Mouse (Mus musculus) kidney, postnatal 36 days (tissue): ENCODE results near the gene Gpr88.
"Not testable (repeated sequence)": the region's sequence is repeated elsewhere in the genome, so short reads cannot be mapped to it uniquely, and the experiment has no call there.

ENCODE experiments used
- DNase-seq, 2 experiments: peaks; one replicate each; pipeline ENCODE4 v3.0.0; 2021 to 2022; ENCODE audit warnings: mixed read lengths in 2 of 2

Gpr88 gene

DNA sequence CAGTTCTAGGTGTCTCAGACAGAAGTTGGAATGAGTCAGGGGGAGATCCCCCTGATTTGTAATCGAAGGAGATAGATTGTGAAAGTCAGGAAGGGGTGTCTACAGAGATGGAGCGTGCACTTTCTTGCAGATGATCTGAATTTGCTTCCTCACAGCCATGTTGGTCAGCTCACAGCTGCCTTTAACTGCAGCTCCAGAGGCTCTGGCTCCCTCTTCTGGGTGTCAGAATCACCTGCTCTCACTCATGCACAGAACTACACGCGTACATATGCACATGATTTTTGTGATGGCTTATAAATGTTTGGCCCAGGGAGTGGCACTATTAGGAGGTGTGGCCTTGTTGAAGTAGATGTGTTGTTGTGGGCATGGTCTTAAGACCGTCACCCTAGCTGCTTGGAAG lies 15.8 kb downstream of the Gpr88 start:
- no peak for DNase-seq

- no peak for DNase-seq
These were observed 16.4 kb downstream of the Gpr88 start for GRCm38 (mm10) chr3:116236856-116237255.

- no peak for DNase-seq
These were observed 19.8 kb downstream of the Gpr88 start for GRCm38 (mm10) chr3:116233515-116233914.

- no peak for DNase-seq
These were observed 20.5 kb downstream of the Gpr88 start for GRCm38 (mm10) chr3:116232763-116233162.

- DNase-seq, result no peak
These were observed 24.0 kb downstream of the Gpr88 start for GRCm38 (mm10) chr3:116229336-116229735.

DNA sequence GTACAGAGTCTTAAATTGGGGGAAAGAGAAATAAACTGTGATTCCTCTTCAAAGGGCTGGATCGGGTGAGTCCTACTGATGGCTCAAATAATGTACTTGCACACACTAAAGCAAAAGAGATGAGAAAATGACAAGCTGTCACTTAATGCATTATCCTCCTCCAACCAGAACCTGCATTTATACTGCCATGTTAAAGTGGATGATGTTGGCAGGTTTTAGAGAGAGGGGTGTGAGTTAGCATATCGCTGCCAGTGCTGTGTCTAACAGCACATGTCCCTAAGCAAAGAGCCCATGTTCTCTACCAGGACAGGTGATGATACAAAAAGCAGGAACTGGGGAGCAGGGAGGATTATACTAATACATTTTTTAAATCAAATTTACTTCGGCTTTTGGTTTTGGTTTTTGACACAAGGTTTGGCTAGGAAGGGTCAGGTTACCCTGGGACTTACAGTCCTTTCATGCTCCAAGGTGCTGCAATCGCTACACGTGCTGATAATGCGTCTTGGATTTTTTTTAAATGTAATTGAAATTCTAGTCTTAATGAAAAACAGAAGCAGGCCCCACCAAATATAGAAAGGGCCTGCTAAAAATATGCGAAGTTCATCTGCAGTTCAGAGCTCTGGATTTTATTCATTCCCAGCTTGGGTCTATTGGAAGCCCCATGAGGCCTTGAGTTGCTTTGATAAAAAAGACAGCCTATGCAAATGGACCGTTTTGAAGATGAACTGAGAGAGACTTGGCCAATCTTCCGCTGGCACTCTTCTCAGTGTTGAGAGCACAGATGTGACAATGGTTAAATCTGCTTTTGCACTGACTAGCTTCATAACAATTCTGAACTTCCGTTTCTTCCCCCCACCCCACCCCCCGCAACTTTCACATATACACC lies 24.7 kb downstream of the Gpr88 start:
- DNase-seq, result no peak

- no peak for DNase-seq
These were observed 25.9 kb downstream of the Gpr88 start for GRCm38 (mm10) chr3:116227383-116227782.

DNA sequence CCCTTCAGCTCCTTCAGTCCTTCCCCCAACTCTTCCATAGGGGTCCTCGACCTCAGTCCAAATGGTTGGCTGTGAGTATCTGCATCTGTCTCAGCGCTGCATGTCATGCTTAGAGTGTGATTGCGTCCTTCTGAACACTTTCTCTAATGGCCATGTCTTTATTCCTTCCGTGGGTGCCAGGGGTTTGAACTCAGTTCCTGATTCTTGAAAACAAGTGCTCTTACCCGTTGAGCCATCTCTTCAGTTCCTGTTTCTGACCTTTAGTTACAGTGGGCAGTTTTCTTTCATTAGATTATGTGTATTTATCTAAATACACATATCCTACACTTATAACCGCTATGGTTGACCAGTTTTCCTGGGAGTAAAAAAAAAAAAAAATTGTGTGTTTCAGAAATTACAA lies 26.4 kb downstream of the Gpr88 start:
- no peak for DNase-seq

DNA sequence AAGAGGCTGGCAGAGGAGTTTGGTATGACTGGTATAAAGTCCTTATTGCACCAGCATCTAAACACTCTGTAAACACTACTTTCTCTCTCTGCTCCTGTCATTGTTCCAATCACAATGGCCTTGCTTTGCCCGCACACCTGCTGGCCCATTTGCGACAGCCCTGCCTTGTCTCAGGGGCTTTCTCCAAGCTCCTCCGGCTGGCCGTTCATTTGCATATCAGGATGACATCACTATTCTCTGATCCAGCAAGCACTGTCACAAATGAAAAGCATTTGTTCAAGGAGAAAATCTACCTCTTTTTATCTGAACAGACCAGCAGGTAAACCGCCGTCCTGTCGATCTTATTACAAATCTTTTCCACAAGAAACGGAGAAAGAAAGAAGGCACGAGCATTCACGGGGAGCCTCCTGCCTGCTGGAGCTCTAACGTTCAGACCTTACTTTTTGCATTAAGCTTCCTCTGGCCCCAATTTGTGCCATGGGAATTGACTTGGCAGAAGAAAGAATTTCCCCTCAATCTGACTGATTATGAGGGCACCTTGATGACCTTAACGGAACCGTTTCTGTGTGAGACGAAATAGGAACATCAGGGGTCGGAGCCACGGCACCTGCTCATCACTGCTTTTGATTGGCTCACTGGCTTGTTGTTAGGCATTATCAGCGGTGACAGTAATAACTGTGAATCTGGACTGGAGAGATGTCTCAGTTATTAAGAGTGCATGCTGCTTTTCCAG lies 30.6 kb downstream of the Gpr88 start:
- DNase-seq, result no peak

GRCm38 (mm10) chr3:116221686-116222010 lies 31.7 kb downstream of the Gpr88 start:
- peak in 1 of 2 experiments; percentile 10 for DNase-seq

GRCm38 (mm10) chr3:116220980-116221685 lies 32.2 kb downstream of the Gpr88 start:
- no peak for DNase-seq

DNA sequence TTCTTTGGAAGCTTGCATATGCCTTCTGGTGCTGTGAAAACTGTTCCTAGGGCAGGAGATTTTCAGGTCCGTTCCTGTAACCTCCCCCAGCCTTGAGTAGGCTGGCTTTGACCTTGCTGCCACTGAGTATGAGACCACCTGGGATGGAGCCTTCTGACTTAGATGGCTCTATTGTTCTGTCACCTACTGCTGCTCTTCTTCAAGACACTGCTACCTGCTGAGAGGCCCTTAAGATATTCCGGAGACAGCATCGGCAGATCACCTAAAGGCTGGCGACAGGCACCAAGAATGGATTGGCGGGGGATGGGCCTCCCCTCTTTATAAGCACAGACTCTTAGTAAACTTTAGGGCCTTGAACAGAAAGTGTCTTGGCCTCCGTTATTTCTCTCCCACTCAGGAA lies 35.9 kb downstream of the Gpr88 start:
- not testable (repeated sequence) for DNase-seq

- DNase-seq, result no peak
These were observed 37.0 kb downstream of the Gpr88 start for GRCm38 (mm10) chr3:116216261-116216660.

- DNase-seq, result no peak
These were observed 41.7 kb downstream of the Gpr88 start for GRCm38 (mm10) chr3:116211639-116212038.

DNA sequence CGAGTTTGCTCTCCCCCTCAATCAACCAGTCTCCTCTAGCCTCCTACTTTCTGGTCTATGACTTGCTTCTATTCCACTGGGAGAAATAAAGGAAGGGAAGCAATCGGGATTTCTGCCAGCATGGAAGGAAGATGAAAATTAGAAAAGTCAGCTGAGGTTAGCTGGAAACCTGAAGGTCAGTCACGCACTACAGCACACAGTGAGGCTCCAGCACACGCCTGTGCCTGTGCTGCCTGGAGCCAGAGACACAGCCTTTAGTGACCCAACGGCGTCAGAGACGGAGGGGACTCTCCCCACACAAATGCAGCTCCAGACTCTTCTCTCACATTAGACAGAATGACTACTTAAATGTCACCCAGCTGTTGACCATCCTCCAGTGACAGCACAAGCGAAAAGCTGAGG lies 42.6 kb downstream of the Gpr88 start:
- peak; percentile 31 to 54 for DNase-seq

GRCm38 (mm10) chr3:116209214-116209613 lies 44.1 kb downstream of the Gpr88 start:
- peak in 1 of 2 experiments; percentile 35 for DNase-seq

DNA sequence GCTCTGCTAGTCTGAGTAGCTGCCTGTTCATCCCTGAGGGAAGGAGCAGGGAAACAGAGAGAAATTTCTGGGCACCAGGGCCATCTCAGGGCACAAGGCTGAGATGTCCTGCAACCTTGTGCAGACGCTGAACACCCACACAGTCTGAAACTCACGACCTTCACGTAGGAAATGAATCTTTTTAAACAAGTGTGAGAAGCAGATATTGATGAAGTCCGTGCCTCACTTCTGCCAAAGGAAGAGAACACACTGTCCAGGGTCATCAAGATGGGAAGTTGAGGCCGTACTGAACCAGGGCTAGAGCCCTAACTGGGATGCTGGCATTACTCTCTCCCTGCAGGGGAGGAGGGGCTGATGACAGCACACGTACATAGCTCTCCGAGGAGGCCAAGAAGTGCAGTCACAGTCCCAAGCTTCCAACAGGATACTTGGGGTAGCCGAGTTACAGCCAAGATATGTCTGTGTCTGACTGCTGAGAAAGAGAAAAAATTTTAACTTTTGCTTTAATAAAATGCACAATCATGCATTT lies 46.9 kb downstream of the Gpr88 start:
- no peak for DNase-seq

DNA sequence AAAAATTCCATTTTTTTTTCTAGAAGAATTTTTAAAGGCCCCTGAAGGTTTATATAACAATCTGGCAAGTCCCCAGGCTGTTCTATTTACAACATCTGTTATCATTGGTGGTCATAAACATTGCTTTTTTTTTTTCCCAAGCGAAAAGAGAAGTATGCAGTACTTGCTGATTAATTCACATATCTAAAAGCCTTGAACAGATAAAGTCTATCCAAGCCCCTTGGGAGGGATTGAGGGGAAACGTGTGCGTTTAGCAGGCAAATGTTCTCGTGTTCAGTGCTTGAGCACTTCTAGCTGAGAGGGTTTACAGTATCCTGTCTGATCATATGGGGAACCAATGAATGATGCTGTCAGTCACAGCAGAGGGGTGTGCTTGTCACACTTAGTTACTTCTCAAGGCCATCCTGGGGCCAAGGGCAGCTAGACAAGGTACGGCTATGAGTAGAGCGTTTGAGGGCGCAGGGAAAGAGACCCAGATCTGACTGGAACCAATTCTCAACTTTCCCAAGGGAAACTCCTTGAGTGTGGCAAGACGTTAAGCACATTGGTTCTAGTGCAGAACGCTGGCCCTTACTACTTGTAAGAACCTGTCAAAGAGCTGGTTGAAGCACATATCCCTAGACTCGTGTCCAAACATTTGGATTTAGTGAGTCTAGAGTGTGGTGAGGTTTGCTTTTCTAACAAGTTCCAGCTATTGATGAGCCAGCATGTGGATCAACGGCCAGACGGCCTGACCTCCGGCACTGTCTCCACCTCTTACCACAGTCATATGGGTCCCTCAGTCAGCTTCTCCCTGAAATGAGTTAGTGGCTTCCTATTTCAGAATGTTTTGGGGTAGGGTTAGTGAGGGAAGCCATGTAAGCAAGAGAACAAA lies 47.7 kb downstream of the Gpr88 start:
- DNase-seq, result no peak

DNA sequence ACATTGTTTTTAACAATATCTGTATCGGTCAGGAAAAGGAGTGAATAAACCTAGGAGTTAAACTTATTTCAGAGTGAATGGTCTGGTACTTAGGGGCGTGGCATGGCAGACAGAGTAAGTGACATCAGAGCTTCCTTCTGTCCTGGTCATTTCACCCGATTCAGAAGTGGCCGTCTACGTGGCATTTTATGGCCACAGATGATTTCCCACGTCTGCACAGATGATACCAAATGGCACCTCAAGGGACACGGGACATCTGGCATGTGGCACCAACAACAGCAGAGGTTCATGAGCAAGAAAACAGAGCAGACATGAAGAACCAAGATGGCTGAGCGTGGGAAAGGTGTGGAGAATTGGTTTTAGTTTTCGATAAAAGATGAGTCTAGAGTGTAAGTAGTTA lies 48.7 kb downstream of the Gpr88 start:
- peak in 1 of 2 experiments; percentile 29 for DNase-seq

DNA sequence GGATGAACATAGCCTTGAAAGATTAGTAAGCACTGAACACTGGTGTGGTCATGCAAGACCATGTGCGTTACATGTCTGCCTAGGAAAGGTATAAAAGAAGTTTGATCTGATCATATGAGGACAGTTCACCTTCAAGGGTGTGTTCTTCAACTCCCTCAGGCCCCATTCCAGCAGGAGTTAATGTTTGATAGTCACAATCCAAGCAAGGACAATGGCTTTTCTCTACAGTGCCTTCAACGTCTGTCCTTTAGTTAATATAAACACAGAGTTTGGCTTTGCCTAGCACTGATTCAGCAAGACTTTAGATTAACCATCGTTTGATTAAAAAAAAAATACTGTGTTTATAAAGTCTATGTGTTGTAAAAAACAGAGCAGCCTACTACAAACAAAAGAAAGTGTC lies 49.4 kb downstream of the Gpr88 start:
- DNase-seq, result peak; percentile 59 to 75

GRCm38 (mm10) chr3:116200060-116200459 lies 53.2 kb downstream of the Gpr88 start:
- no peak for DNase-seq
